In genomic region chr17:34618999-34619398, GRCm38 (mm10) we compare ENCODE assay signal across 9 mouse cellular contexts. TPM values are rescaled to one million over a fixed set of nuclear protein-coding genes. Genes with fewer than 3 reads are reported as not detected.
DNase-seq lines count a peak whose midpoint lies in the region; ATAC-seq and TF ChIP-seq lines count a peak whose summit lies in the region.
"Had no signal": no experiment of that assay in that cellular context is flagged by ENCODE, and none has a peak within 500 bp of the region (broad histone marks: within the 10 kb centered on the region; RNA-seq: fewer than 3 reads in every experiment).

No protein-coding gene starts in this region.

- H3K4me1 ChIP-seq in embryonic facial prominence, embryonic 11.5 days (ENCODE audit: control insufficient read depth, insufficient read depth, low read length) = no peaks in the 10 kb centered on the region
- H3K4me1 ChIP-seq in midbrain, postnatal 0 days (ENCODE audit: insufficient read depth, low read length) = no peaks in the 10 kb centered on the region
- H3K4me1 ChIP-seq: limb, embryonic 15.5 days had no signal

- H3K4me2 ChIP-seq in embryonic facial prominence, embryonic 11.5 days (ENCODE audit: low read depth, low read length) = no peak overlapping the region
- H3K4me2 ChIP-seq in midbrain, postnatal 0 days (ENCODE audit: low read depth, low read length, poor library complexity, severe bottlenecking) = no peak overlapping the region
- H3K4me2 ChIP-seq: limb, embryonic 15.5 days had no signal

- DNase-seq in gastrocnemius, adult 8-10 months (ENCODE audit: low spot score in 2 of 2) = peak; percentile 47 to 48
- DNase-seq in gastrocnemius, postnatal 4 days (ENCODE audit: low spot score in 2 of 2) = no peak
- DNase-seq in B cell, adult 2 months = peak; percentile 90 to 92
- DNase-seq in adrenal gland, adult 2 months = peak; percentile 81
- DNase-seq in embryonic facial prominence, embryonic 11.5 days (ENCODE audit: low spot score) = peak; percentile 79
- DNase-seq in kidney, postnatal 36 days = peak; percentile 82 to 88
- no peak for DNase-seq in midbrain, postnatal 0 days (ENCODE audit: low spot score)
- DNase-seq in urinary bladder, postnatal 36 days (ENCODE audit: low spot score in 2 of 2) = peak; percentile 59 to 72

- WGBS in embryonic facial prominence, embryonic 11.5 days = 19% methylated on average over 6 of the region's 6 CpGs
- 21% methylated on average over 6 of the region's 6 CpGs for WGBS in midbrain, postnatal 0 days

- H3K36me3 ChIP-seq in embryonic facial prominence, embryonic 11.5 days (replicated peaks; ENCODE audit: control insufficient read depth, insufficient read depth, low read depth, low read length) = no peaks in the 10 kb centered on the region
- H3K36me3 ChIP-seq in midbrain, postnatal 0 days (ENCODE audit: insufficient read depth, low read length) = peaks cover 32% of the 10 kb centered on the region

- H3K4me3 ChIP-seq in embryonic facial prominence, embryonic 11.5 days (ENCODE audit: low read depth, low read length) = no peak overlapping the region
- H3K4me3 ChIP-seq in midbrain, postnatal 0 days (ENCODE audit: low read depth, low read length) = no peak overlapping the region
- H3K4me3 ChIP-seq: limb, embryonic 15.5 days had no signal

- TF ChIP-seq CTCF in midbrain, postnatal 0 days (IDR thresholded peaks at IDR 0.05) = peak; percentile 74

- H3K9me3 ChIP-seq in embryonic facial prominence, embryonic 11.5 days (replicated peaks; ENCODE audit: control insufficient read depth, low read length) = no peaks in the 10 kb centered on the region
- H3K9me3 ChIP-seq in midbrain, postnatal 0 days (ENCODE audit: low read length) = no peaks in the 10 kb centered on the region
- H3K9me3 ChIP-seq: limb, embryonic 15.5 days had no signal

- no peak for ATAC-seq in embryonic facial prominence, embryonic 11.5 days (replicated peaks; ENCODE audit: insufficient number of reproducible peaks, low FRiP score, low TSS enrichment, low read depth)
- no peak for ATAC-seq in midbrain, postnatal 0 days (ENCODE audit: low FRiP score)

- no peaks in the 10 kb centered on the region for H3K27me3 ChIP-seq in embryonic facial prominence, embryonic 11.5 days (ENCODE audit: control insufficient read depth, insufficient read depth, low read length)
- no peaks in the 10 kb centered on the region for H3K27me3 ChIP-seq in midbrain, postnatal 0 days (ENCODE audit: insufficient read depth, low read length)
- H3K27me3 ChIP-seq: limb, embryonic 15.5 days had no signal

- H3K9ac ChIP-seq in embryonic facial prominence, embryonic 11.5 days (replicated peaks; ENCODE audit: low read length) = no peak overlapping the region
- H3K9ac ChIP-seq in midbrain, postnatal 0 days (replicated peaks; ENCODE audit: low read length, poor library complexity, severe bottlenecking) = no peak overlapping the region
- H3K9ac ChIP-seq: limb, embryonic 15.5 days had no signal

- H3K27ac ChIP-seq in embryonic facial prominence, embryonic 11.5 days (replicated peaks; ENCODE audit: low read depth, low read length) = no peak overlapping the region
- H3K27ac ChIP-seq in midbrain, postnatal 0 days (ENCODE audit: low read depth, low read length) = no peak overlapping the region
- H3K27ac ChIP-seq: limb, embryonic 15.5 days had no signal

RNA-seq across cellular contexts. Expression of gene Egfl8, which starts 3.2 kb away (rescaled TPM):
- total RNA-seq in gastrocnemius, adult 8-10 months (2022) = 1 to 10 TPM in 3 of 4 experiments, under 1 TPM in 1; 0.77 to 1.4 (median 1.1) TPM
- total RNA-seq in gastrocnemius, postnatal 4 days (2021) = 10 to 100 TPM; 20.7 to 23.1 TPM
- 1 to 10 TPM; 2.4 to 3.0 TPM for total RNA-seq in adrenal gland, adult 2 months (2021)
- 2.4 and 4.2 TPM in 2 replicates for polyA plus RNA-seq in adrenal gland, adult 2 months (2012; rRNA removed)
- polyA plus RNA-seq in embryonic facial prominence, embryonic 11.5 days (2014; fragmentation: Nextera tagmentation; extraction: Ambion mirVana) = 3.1 and 4.4 TPM in 2 replicates
- total RNA-seq in midbrain, postnatal 0 days (2014; rRNA removed) = 3.2 and 6.0 TPM in 2 replicates
- polyA plus RNA-seq in midbrain, postnatal 0 days (2015; fragmentation: Nextera tagmentation; extraction: Ambion mirVana) = 4.9 and 5.0 TPM in 2 replicates

RNA-seq across cellular contexts. Expression of gene Ppt2, which starts 9.3 kb away (rescaled TPM):
- total RNA-seq in gastrocnemius, adult 8-10 months (2022) = 10 to 100 TPM; 38.0 to 40.7 (median 39.9) TPM
- 10 to 100 TPM; 35.9 to 44.8 TPM for total RNA-seq in gastrocnemius, postnatal 4 days (2021)
- 10 to 100 TPM; 58.3 to 70.7 TPM for total RNA-seq in adrenal gland, adult 2 months (2021)
- 58.5 and 102 TPM in 2 replicates for polyA plus RNA-seq in adrenal gland, adult 2 months (2012; rRNA removed)
- polyA plus RNA-seq in embryonic facial prominence, embryonic 11.5 days (2014; fragmentation: Nextera tagmentation; extraction: Ambion mirVana) = 19.4 and 20.0 TPM in 2 replicates
- 21.1 and 31.0 TPM in 2 replicates for total RNA-seq in midbrain, postnatal 0 days (2014; rRNA removed)
- 18.0 and 20.8 TPM in 2 replicates for polyA plus RNA-seq in midbrain, postnatal 0 days (2015; fragmentation: Nextera tagmentation; extraction: Ambion mirVana)

RNA-seq across cellular contexts. Expression of gene Prrt1, which starts 10.3 kb away (rescaled TPM):
- total RNA-seq in gastrocnemius, adult 8-10 months (2022) = under 1 TPM in 3 of 4 experiments, not detected in 1; 0.12 to 0.35 (median 0.25) TPM
- under 1 TPM; 0.34 to 0.76 TPM for total RNA-seq in gastrocnemius, postnatal 4 days (2021)
- total RNA-seq in adrenal gland, adult 2 months (2021) = 10 to 100 TPM in 1 of 2 experiments, 1 to 10 TPM in 1; 9.1 to 12.8 TPM
- 22.1 and 32.8 TPM in 2 replicates for polyA plus RNA-seq in adrenal gland, adult 2 months (2012; rRNA removed)
- polyA plus RNA-seq in embryonic facial prominence, embryonic 11.5 days (2014; fragmentation: Nextera tagmentation; extraction: Ambion mirVana) = 0.10 and 0.11 TPM in 2 replicates
- total RNA-seq in midbrain, postnatal 0 days (2014; rRNA removed) = 9.1 and 15.1 TPM in 2 replicates
- 13.3 and 14.0 TPM in 2 replicates for polyA plus RNA-seq in midbrain, postnatal 0 days (2015; fragmentation: Nextera tagmentation; extraction: Ambion mirVana)

RNA-seq across cellular contexts. Expression of gene Agpat1, which starts 14.9 kb away (rescaled TPM):
- 100 to 1,000 TPM in 2 of 4 experiments, 10 to 100 TPM in 2; 89.5 to 104 (median 97.0) TPM for total RNA-seq in gastrocnemius, adult 8-10 months (2022)
- 10 to 100 TPM; 42.0 to 42.9 TPM for total RNA-seq in gastrocnemius, postnatal 4 days (2021)
- total RNA-seq in adrenal gland, adult 2 months (2021) = 100 to 1,000 TPM; 113 to 118 TPM
- polyA plus RNA-seq in adrenal gland, adult 2 months (2012; rRNA removed) = 275 and 286 TPM in 2 replicates
- polyA plus RNA-seq in embryonic facial prominence, embryonic 11.5 days (2014; fragmentation: Nextera tagmentation; extraction: Ambion mirVana) = 55.3 and 59.8 TPM in 2 replicates
- 265 and 383 TPM in 2 replicates for total RNA-seq in midbrain, postnatal 0 days (2014; rRNA removed)
- polyA plus RNA-seq in midbrain, postnatal 0 days (2015; fragmentation: Nextera tagmentation; extraction: Ambion mirVana) = 103 and 106 TPM in 2 replicates

RNA-seq across cellular contexts. Expression of gene Rnf5, which starts 15.5 kb away (rescaled TPM):
- 10 to 100 TPM; 20.2 to 23.9 (median 22.7) TPM for total RNA-seq in gastrocnemius, adult 8-10 months (2022)
- total RNA-seq in gastrocnemius, postnatal 4 days (2021) = 10 to 100 TPM; 23.8 to 24.1 TPM
- 10 to 100 TPM; 77.8 to 92.0 TPM for total RNA-seq in adrenal gland, adult 2 months (2021)
- polyA plus RNA-seq in adrenal gland, adult 2 months (2012; rRNA removed) = 90.8 and 115 TPM in 2 replicates
- polyA plus RNA-seq in embryonic facial prominence, embryonic 11.5 days (2014; fragmentation: Nextera tagmentation; extraction: Ambion mirVana) = 117 and 118 TPM in 2 replicates
- 57.6 and 59.0 TPM in 2 replicates for total RNA-seq in midbrain, postnatal 0 days (2014; rRNA removed)
- 236 and 242 TPM in 2 replicates for polyA plus RNA-seq in midbrain, postnatal 0 days (2015; fragmentation: Nextera tagmentation; extraction: Ambion mirVana)

Comparison
In these comparisons a context has a peak if more than half of its experiments do, and no peak if none do; other contexts are left out.
1. DNase-seq: peak in gastrocnemius, adult 8-10 months (2 of 2), B cell, adult 2 months (2 of 2), adrenal gland, adult 2 months (single experiment), embryonic facial prominence, embryonic 11.5 days (single experiment), kidney, postnatal 36 days (2 of 2) and urinary bladder, postnatal 36 days (2 of 2); none in gastrocnemius, postnatal 4 days (0 of 2) and midbrain, postnatal 0 days (single experiment).